Mouse (Mus musculus) hindbrain, embryonic 10.5 days (tissue): ENCODE measurements around the gene Chrna1. TPM values are rescaled to one million over a fixed set of nuclear protein-coding genes. Genes with fewer than 3 reads are reported as not detected.
A peak's percentile ranks its signal among the peaks of the same experiment; 100 is the strongest.
"Not testable (repeated sequence)": the region's sequence is repeated elsewhere in the genome, so short reads cannot be mapped to it uniquely, and the experiment has no call there.

Experiments used
- DNase-seq: peaks from one replicate; pipeline ENCODE4 v3.0.0-alpha.2; 2017; ENCODE audit warnings: low spot score
- H3K27ac ChIP-seq: fragments of 300-500 bp; sonication (generic); 2 replicates; pipeline ENCODE4 v1.5.1; 2016; ENCODE audit warnings: mild to moderate bottlenecking, moderate library complexity
- H3K27me3 ChIP-seq: fragments of 300-500 bp; sonication (generic); 2 replicates; pipeline ENCODE4 v1.6.1; 2016; ENCODE audit warnings: mild to moderate bottlenecking; ENCODE audit not compliant: poor library complexity, insufficient read depth, severe bottlenecking
- H3K36me3 ChIP-seq: fragments of 300-500 bp; sonication (generic); 2 replicates; pipeline ENCODE4 v1.6.1; 2016; ENCODE audit warnings: mild to moderate bottlenecking, moderate library complexity
- H3K4me1 ChIP-seq: fragments of 300-500 bp; sonication (generic); replicated peaks from 2 replicates; pipeline ENCODE4 v1.6.1; 2016; ENCODE audit warnings: mild to moderate bottlenecking
- H3K4me3 ChIP-seq: fragments of 300-500 bp; sonication (generic); 2 replicates; pipeline ENCODE4 v1.5.1; 2016; ENCODE audit warnings: mild to moderate bottlenecking, moderate library complexity
- H3K9me3 ChIP-seq: fragments of 300-500 bp; sonication (generic); 2 replicates; pipeline ENCODE4 v1.6.1; 2016; ENCODE audit warnings: mild to moderate bottlenecking, moderate library complexity
- WGBS: fragments of 180-500 bp; shearing (Covaris S2); methylation state at CpG from one replicate; pipeline ENCODE4 v1.1.7; 2016; 5-methylcytosine and 5-hydroxymethylcytosine counted together
- polyA plus RNA-seq: library from polyadenylated mRNA; unstranded; fragments of >200 nt; fragmentation: Nextera tagmentation; extraction: Ambion mirVana; gene quantifications from 2 replicates; pipeline ENCODE4 v1.2.1, GENCODE M21; 2016

Chrna1 gene
- polyA plus RNA-seq, 1 experiment from 2014 or later, result 0.69 TPM

DNA sequence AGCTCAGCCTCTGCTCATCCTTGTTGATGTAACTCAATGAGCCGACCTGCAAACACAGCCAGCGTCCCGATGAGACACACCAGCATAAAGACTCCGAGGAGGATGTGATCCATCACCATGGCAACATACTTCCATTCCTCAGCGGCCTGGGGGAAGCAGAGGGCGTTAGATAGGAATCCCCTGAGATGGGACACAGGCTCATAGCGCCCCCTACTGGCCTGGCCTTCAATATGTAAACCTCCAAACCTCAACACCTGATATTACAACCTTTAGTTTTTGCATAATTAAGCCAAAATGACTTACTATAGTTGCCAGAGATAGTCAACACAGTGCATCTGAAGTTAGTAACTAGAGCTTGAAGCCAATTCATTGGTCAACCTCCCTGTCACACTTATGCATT is 14.0 kb downstream of the Chrna1 start:
- 13% methylated on average over 7 of the region's 7 CpGs for WGBS
- H3K27ac ChIP-seq, result no peak overlapping the region
- H3K9me3 ChIP-seq, result no peaks in the 10 kb centered on the region
- H3K4me3 ChIP-seq, result no peak overlapping the region
- peaks cover 11% of the 10 kb centered on the region for H3K4me1 ChIP-seq
- DNase-seq, result no peak
- no peaks in the 10 kb centered on the region; the same call in 1 of the 2 replicates for H3K27me3 ChIP-seq
- no peaks in the 10 kb centered on the region for H3K36me3 ChIP-seq

DNA sequence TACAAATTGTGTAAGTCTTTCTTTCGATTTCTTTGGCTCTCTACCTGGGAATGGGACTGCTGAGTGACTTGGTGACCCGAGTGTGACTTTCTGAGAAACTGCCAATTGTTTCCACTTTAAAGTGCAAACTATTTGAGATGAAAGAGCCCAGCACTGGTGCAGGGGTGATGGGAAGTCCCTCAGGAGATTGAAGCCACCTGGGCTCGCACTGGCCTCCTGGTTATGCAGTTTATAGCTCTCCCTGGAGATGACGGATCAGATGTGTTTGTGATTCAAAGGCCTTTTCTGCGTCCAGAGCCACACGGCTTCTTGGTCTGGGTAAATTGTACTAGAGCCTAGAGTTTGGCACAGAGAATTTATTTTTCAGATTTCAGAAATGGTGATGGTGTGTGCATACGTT is 16.4 kb downstream of the Chrna1 start:
- 63% methylated on average over 7 of the region's 7 CpGs for WGBS

DNA sequence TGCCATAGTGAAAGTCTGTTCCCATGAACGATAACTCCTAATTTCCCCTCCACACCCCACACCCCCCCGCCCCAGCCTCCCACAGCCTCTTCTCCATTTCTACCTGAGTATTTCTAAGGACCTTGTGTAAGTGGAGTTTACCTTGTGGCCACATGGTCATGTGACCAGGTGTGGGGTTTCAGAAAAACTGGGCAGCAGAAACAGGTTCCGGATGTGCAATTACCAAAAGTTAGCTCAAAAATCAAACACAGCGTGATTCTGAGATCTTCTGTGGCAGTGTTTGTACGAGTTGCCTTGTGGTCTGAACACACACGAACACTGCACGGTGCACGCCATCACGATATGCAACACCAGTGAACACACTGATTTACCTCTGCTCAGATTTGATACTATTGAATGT is 17.5 kb downstream of the Chrna1 start:
- Histone ChIP-seq H3K36me3 (no peaks in the 10 kb centered on the region), H3K4me1 (peaks cover 17% of the 10 kb centered on the region), H3K9me3 (no peaks in the 10 kb centered on the region), H3K27ac (no peak overlapping the region), H3K27me3 (peaks cover 6% of the 10 kb centered on the region; the same call in 1 of the 2 replicates), H3K4me3 (no peak overlapping the region)
- 91% methylated on average over 9 of the region's 9 CpGs for WGBS
- DNase-seq, result no peak

More for the DNA sequence above, 16.4 kb downstream of the Chrna1 start:
- no peak for DNase-seq
- Histone ChIP-seq H3K4me1 (peaks cover 17% of the 10 kb centered on the region), H3K4me3 (no peak overlapping the region), H3K27ac (no peak overlapping the region), H3K36me3 (no peaks in the 10 kb centered on the region), H3K27me3 (peaks cover 6% of the 10 kb centered on the region), H3K9me3 (no peaks in the 10 kb centered on the region)

GRCm38 (mm10) chr2:73561665-73562063 is 18.5 kb downstream of the Chrna1 start:
- peak; percentile 77 for DNase-seq
- H3K9me3 ChIP-seq, result no peaks in the 10 kb centered on the region
- H3K27ac ChIP-seq, result peak overlapping the region; percentile 66; the same call in 1 of the 2 replicates
- H3K4me3 ChIP-seq, result peak overlapping the region; percentile 54
- WGBS, result 5% methylated on average over 8 of the region's 8 CpGs
- peaks cover 17% of the 10 kb centered on the region for H3K4me1 ChIP-seq
- H3K27me3 ChIP-seq, result peaks cover 6% of the 10 kb centered on the region; the same call in 1 of the 2 replicates
- no peaks in the 10 kb centered on the region for H3K36me3 ChIP-seq

DNA sequence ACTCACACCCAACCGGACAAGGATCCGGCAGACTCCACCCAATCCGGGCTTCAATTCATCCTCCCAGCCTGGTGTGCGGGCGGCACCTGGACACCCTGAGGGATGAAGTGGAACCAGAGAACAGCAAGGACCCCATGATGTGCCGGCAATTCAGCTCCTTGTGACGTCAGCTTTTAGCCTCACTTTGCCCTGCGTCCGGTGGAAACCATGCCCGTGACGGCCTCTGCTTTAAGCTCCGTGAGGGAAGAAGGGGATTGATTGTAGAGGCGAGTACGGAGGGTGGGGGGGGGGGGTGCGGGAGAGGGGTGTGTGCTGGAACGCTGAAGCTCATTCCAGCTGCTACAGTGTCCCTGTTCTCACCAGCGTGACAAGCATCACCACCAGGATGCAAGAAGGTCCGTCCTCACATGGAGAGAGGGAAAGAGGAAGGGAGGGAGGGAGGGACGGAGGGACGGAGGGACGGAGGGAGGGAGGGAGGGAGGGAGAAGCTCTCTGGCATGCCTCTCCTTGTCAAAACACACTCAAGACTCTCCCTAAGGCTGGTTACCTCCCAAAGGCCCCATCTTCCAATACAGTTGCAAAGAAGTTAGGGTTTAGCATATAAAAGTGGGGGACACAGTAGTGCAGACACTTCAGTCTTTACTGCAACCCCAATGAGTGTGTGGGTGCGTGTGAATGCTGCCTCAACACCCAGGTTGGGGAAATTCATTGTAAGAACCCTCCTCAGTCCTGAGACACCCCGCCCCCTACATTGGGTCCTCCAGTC is 19.1 kb downstream of the Chrna1 start:
- Histone ChIP-seq H3K27ac (peak overlapping the region; percentile 66), H3K36me3 (no peaks in the 10 kb centered on the region), H3K4me1 (peaks cover 16% of the 10 kb centered on the region), H3K9me3 (no peaks in the 10 kb centered on the region), H3K27me3 (peaks cover 6% of the 10 kb centered on the region; the same call in 1 of the 2 replicates), H3K4me3 (peak overlapping the region; percentile 54)
- 1% methylated on average over 23 of the region's 23 CpGs for WGBS
- DNase-seq, result peak; percentile 48

GRCm38 (mm10) chr2:73560445-73560844 is 19.7 kb downstream of the Chrna1 start:
- 40% methylated on average over 7 of the region's 7 CpGs for WGBS
- no peaks in the 10 kb centered on the region for H3K36me3 ChIP-seq
- peaks cover 6% of the 10 kb centered on the region; the same call in 1 of the 2 replicates for H3K27me3 ChIP-seq
- no peak overlapping the region for H3K27ac ChIP-seq
- no peak for DNase-seq
- no peaks in the 10 kb centered on the region for H3K9me3 ChIP-seq
- peaks cover 14% of the 10 kb centered on the region for H3K4me1 ChIP-seq
- H3K4me3 ChIP-seq, result peak overlapping the region; percentile 54

GRCm38 (mm10) chr2:73557956-73558355 is 22.2 kb downstream of the Chrna1 start:
- H3K4me3 ChIP-seq, result no peak overlapping the region
- H3K4me1 ChIP-seq, result peaks cover 14% of the 10 kb centered on the region
- 87% methylated on average over 8 of the region's 8 CpGs for WGBS
- no peaks in the 10 kb centered on the region for H3K9me3 ChIP-seq
- peaks cover 6% of the 10 kb centered on the region; the same call in 1 of the 2 replicates for H3K27me3 ChIP-seq
- no peak for DNase-seq
- H3K36me3 ChIP-seq, result no peaks in the 10 kb centered on the region
- H3K27ac ChIP-seq, result no peak overlapping the region

GRCm38 (mm10) chr2:73557061-73557460 is 23.1 kb downstream of the Chrna1 start:
- H3K4me1 ChIP-seq, result peaks cover 14% of the 10 kb centered on the region
- not testable (repeated sequence) for H3K4me3 ChIP-seq, H3K9me3 ChIP-seq, H3K36me3 ChIP-seq, H3K27ac ChIP-seq, DNase-seq, H3K27me3 ChIP-seq
- 94% methylated on average over 3 of the region's 3 CpGs for WGBS

DNA sequence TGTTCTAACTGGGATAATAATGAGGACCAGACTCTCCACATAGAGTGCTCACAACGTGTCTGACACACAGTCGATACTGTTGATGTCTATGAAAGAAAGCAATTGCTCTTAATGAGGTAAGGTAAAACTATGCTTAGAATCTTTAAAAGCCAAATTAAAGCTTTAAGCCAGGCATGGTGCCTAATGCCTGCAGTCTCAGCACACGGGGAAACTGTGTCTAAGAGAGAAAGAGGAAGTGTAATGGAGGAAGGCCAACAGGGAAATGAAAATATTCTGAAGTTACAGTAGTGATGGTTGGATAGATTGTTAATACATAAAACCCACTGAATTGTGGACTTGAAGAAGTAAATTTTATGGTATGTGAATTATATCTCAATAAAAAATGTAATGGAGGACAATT is 25.7 kb downstream of the Chrna1 start:
- no peak overlapping the region for H3K27ac ChIP-seq
- H3K27me3 ChIP-seq, result no peaks in the 10 kb centered on the region
- H3K36me3 ChIP-seq, result no peaks in the 10 kb centered on the region
- 85% methylated on average over 3 of the region's 3 CpGs for WGBS
- H3K9me3 ChIP-seq, result no peaks in the 10 kb centered on the region
- no peak for DNase-seq
- H3K4me1 ChIP-seq, result no peaks in the 10 kb centered on the region
- H3K4me3 ChIP-seq, result no peak overlapping the region

GRCm38 (mm10) chr2:73552926-73553325 is 27.2 kb downstream of the Chrna1 start:
- Histone ChIP-seq H3K27me3 (peaks cover 3% of the 10 kb centered on the region; the same call in 1 of the 2 replicates), H3K27ac (no peak overlapping the region), H3K4me1 (no peaks in the 10 kb centered on the region), H3K9me3 (no peaks in the 10 kb centered on the region), H3K4me3 (no peak overlapping the region), H3K36me3 (no peaks in the 10 kb centered on the region)
- WGBS, result 88% methylated on average over 3 of the region's 3 CpGs
- no peak for DNase-seq

DNA sequence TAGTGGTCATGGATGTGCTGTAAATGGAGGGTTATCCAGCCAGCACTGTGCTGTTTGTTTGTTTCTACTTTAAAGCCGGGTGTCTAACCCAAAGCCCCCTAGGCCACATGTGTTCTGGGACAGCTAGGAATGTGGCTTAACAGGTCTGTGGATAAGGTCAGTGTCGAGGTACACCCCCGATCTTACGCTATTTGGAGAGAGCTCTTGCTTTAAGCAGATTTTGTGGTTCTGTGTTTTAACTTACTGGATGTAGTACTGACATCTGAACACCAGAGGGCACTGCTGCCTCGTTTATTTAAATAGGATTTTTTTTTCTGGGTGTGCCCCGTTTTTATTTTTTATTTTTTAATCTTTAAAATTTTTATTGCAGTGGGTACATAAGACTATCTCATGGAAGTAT is 29.4 kb downstream of the Chrna1 start:
- WGBS, result 33% methylated on average over 6 of the region's 6 CpGs

GRCm38 (mm10) chr2:73548542-73548941 is 31.6 kb downstream of the Chrna1 start:
- H3K27ac ChIP-seq, result no peak overlapping the region
- peaks cover 15% of the 10 kb centered on the region for H3K4me1 ChIP-seq
- no peaks in the 10 kb centered on the region for H3K9me3 ChIP-seq
- WGBS, result 76% methylated on average over 2 of the region's 2 CpGs
- H3K27me3 ChIP-seq, result peaks cover 12% of the 10 kb centered on the region
- no peak overlapping the region for H3K4me3 ChIP-seq
- DNase-seq, result no peak
- no peaks in the 10 kb centered on the region for H3K36me3 ChIP-seq

More for the DNA sequence above, 29.4 kb downstream of the Chrna1 start:
- no peaks in the 10 kb centered on the region for H3K9me3 ChIP-seq
- peaks cover under 1% of the 10 kb centered on the region; the same call in 1 of the 2 replicates for H3K4me1 ChIP-seq
- H3K27me3 ChIP-seq, result peaks cover 3% of the 10 kb centered on the region; the same call in 1 of the 2 replicates
- H3K27ac ChIP-seq, result no peak overlapping the region
- no peaks in the 10 kb centered on the region for H3K36me3 ChIP-seq
- DNase-seq, result no peak
- H3K4me3 ChIP-seq, result no peak overlapping the region

- Histone ChIP-seq H3K27me3 (peaks cover 20% of the 10 kb centered on the region), H3K27ac (no peak overlapping the region), H3K36me3 (no peaks in the 10 kb centered on the region), H3K9me3 (no peaks in the 10 kb centered on the region), H3K4me1 (peaks cover 21% of the 10 kb centered on the region), H3K4me3 (no peak overlapping the region)
- no peak for DNase-seq
- WGBS, result 93% methylated on average over 4 of the region's 4 CpGs
Observed at GRCm38 (mm10) chr2:73547256-73547655, 32.9 kb downstream of the Chrna1 start.
